Mouse (Mus musculus): ENCODE results near the gene Dera.
A peak's percentile ranks its signal among the peaks of the same experiment; 100 is the strongest.
"Not testable (repeated sequence)": the region's sequence is repeated elsewhere in the genome, so short reads cannot be mapped to it uniquely, and the experiment has no call there.

Dera gene

DNA sequence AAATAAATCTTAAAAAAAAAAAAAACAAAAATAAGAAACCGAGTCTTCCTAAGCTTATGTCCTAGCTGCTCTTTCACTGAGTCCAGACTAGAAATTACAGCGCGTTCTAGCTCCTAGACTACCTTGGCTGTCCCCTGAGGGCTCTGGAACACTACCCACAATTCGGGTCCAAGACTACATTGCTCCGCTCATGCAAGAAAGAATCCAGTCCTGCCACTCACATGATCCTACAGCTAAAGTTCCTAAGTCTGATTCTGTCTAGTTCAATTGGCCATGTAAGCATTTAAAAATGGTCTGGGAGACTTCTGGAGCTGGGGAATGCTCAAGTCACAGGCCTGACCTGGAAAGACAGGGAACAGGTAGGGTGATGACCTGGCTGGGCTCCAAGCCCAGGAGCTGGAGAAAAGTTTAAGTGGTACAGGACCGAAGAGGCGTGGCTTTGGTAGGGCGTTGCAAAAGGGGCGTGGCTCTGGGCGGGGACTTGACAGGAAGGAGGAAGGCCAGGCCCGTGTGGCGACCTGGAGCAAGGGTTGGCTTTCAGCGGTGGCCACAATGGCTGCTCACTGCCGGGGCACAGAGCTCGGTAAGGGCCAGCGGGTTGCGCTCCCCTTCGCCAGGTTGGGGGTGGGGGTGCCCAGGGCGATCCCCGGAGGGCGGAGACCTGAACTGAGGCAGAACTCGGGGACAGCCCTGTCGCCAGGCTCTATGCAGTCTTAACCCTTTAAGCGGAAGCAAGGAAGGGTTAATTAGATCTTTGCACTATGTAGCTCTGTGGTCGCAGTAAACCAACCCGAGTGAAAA, at the start of gene Dera:
Gene Dera, plus strand, starts transcription at position 491 of the 801 bp plus-strand sequence.
- peak; percentile 57 for DNase-seq (ENCODE audit: low read depth)

DNA sequence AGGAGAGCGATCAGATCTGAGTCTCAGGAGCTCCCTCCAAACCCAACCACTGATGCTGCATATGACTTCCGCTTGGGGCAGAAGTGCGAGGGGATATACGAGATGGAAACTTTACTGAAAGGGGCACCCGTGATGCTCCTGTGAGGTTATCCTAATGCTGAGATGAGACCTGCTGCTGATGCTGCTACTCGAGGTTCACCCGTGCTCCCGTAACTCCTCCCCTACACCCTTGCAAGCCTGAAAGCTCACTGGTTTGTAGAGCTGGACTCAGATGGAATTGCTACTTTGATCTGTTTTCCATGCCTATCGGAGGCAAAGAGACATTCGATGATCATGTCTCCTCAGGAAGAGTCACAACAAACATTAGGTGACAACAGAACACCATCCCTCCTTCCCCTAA, 48.1 kb upstream of the Dera start:
- no peak for DNase-seq (ENCODE audit: low read depth)

DNA sequence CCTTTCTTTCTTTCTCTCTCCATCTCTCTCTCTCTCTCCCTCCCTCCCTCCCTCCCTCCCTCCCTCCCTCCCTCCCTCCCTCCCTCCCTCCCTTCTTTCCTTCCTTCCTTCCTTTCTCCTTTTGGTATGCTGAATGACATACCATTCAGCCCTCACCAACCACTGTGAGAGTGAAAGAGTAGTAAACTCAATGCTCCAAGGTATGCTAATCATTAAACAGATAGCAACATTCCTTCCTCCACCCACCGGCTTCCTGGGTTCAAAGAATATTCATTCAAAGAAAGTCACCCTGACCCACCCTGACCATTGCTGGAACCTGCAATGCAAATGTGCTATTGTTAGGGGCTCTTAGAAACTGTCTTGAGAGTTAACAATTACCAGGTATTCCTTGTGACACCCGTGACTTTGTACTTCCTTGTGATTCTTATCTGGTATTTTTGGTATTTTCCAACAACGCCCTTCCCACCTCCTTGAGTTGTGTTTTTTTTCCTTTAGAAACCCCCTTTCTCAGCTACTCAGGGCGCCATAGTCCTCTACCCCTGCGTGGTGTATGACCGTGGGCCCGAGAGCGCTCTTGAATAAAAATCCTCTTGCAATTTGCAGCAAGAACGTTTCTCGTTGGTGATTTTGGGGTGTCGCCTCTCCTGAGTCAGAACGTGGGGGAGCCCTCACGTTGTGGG, 45.5 kb upstream of the Dera start:
- DNase-seq (ENCODE audit: low read depth): not testable (repeated sequence)

GRCm38 (mm10) chr6:137710179-137711037, 43.9 kb upstream of the Dera start:
- no peak for DNase-seq (ENCODE audit: low read depth)

- DNase-seq (ENCODE audit: low read depth): no peak
These were observed 41.6 kb upstream of the Dera start for GRCm38 (mm10) chr6:137712654-137713309.

- DNase-seq (ENCODE audit: low read depth): no peak
These were observed 41.1 kb upstream of the Dera start for GRCm38 (mm10) chr6:137713310-137713664.

DNA sequence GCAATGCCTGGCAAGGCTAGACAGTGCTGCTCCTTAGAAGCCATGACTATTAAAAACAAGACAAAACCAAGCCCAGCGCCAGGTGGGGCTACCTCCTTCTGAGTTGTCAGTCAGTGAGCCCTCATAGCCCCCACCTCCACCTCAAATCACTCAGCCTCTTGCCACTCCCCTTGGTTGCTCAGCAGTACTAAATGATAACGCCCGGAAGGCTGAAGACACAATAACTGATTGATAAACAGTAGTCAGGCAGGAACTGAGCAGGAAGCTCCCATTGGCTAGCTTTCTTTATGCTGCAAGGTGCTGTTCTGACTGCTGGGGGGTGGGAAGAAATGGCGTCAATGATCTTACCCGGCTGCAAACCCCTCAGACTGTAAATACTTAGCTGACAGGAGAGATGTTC, 37.5 kb upstream of the Dera start:
- no peak for DNase-seq (ENCODE audit: low read depth)

GRCm38 (mm10) chr6:137722220-137722931, 32.0 kb upstream of the Dera start:
- DNase-seq (ENCODE audit: low read depth): no peak

DNA sequence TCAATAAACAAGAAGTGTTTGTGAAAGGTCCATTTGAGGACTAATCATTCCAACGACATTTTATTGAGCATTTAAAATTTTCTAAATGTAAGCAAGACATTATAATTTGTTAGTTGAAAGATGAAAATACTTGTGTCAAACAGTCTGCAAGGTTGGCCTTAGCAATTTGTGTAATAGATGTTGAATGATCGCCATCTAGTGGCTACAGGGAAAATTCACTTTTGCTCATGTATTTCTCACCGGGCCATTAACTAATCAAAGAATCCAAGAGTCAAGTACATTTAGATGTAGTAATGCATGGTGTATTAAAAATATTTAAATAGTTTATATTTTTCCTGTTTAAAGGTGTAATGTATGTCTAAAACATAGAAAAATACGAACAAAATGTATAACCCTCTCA, 30.4 kb upstream of the Dera start:
- peak; percentile 37 for DNase-seq (ENCODE audit: low read depth)

- DNase-seq (ENCODE audit: low read depth): no peak
These were observed 19.9 kb upstream of the Dera start for GRCm38 (mm10) chr6:137734460-137734845.

DNA sequence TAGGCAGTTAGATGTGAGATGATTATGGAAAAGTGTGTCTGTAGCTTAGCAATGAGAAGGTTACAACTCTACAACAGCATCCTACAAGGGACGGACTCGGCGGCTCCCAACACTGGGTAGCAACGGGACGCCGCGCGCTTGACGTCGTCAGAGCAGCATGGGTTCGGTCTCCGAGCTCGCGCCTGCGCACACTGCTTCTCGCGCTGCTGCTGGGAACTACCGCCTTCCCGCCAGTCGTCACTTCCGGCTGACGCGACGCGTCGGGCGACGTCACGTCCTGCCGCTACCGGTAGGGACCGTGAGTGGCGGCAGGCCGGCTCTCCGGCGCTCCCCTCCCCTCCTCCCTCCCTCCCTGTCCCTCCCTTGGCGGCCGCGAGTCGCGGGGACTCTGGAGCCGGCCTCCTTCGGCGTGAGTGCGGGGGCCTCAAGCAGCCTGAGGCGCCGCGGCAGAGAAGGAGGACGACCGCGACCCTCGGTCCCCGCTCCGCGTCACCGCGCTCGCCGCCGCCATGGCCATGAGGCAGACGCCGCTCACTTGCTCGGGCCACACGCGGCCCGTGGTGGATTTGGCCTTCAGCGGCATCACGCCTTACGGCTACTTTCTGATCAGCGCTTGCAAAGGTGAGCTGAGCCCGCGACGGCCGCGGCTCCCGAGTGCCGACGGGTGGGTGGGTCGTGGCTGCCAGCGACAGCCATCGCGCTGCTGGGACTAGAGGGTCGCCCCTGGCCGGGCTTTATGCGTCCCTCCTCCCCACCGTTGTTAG, 19.3 kb upstream of the Dera start, which contains the start of gene Strap:
Gene Strap, plus strand, starts transcription at position 233 of the 764 bp plus-strand sequence.
- peak; percentile 93 for DNase-seq (ENCODE audit: low read depth)

DNA sequence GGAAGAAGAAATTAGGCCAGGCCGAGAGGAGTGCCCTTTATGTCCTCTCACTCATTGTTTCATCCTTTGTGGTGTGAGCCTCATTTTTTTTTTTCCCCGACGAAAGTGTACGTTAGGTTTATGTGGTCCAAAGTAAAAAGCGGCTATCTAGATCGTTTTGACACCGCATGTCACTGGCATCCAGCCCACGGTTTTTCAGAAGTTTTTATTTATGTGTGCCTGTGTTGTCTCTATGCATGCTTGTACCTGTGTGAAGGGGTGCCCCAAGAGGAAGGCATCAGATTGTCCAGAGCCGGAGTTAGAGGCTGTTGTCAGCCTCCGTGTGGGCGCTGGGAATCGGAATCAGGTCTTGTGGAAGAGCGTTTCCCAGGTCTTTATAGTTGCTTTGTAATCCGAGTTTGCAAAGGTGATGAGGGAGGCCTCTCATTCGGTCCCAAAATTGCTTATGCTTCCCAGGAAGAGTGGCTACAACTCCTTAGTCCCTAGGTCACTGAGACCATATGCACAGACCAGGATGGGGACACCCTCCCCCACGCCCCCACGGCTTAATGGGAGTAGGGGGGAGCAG, 18.6 kb upstream of the Dera start:
- DNase-seq (ENCODE audit: low read depth): no peak

DNA sequence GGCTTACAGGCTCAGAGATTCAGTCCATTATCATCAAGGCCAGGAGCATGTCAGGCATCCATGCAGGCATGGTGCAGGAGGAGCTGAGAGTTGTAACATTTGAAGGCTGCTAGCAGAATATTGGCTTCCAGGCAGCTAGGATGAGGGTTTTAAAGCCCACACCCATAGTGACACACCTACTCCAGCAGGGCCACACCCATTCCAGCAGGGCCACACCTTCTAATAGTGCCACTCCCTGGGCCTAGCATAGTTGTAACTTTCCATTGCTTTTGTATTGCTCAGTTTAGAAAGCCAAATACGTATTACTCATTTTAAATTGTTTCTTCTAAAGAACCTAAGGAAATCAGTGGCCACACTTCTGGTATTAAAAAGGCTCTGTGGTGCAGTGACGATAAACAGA, 13.4 kb upstream of the Dera start:
- DNase-seq (ENCODE audit: low read depth): no peak

- DNase-seq (ENCODE audit: low read depth): no peak
These were observed 9.6 kb upstream of the Dera start for GRCm38 (mm10) chr6:137744700-137745099.

GRCm38 (mm10) chr6:137747174-137747928, 7.0 kb upstream of the Dera start:
- DNase-seq (ENCODE audit: low read depth): no peak

- no peak for DNase-seq (ENCODE audit: low read depth)
These were observed 2.6 kb upstream of the Dera start for GRCm38 (mm10) chr6:137751551-137752274.

GRCm38 (mm10) chr6:137752275-137752655, 2.1 kb upstream of the Dera start:
- no peak for DNase-seq (ENCODE audit: low read depth)

GRCm38 (mm10) chr6:137754857-137755232, 499 bp downstream of the Dera start:
- DNase-seq (ENCODE audit: low read depth): no peak

DNA sequence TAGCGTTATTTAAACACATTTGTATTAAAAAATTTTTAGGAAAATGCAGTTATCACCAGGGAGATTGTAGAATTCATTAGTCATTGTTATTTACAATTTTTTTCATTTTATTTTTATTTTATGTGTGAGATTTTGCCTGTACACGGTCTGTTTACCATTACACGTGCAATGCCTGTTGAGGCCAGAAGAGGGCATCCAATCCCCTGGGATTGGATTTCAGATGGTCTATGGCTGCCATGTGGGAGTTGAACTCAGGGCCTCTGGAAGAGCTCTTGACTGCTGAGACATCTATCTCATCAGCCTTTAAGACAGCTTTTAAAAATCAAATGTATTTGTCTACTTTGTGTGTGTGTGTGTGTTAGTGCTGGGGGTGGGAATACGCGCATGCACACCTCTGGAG, 2.0 kb downstream of the Dera start:
- no peak for DNase-seq (ENCODE audit: low read depth)

Data from fibroblast of lung, adult 2 months (primary cell).